Mouse (Mus musculus) megakaryocyte, embryonic 14.5 days (primary cell): ENCODE results near the gene Ppib.

Experiments used
- FLI1 ChIP-seq: IDR thresholded peaks from 2 replicates; pipeline ENCODE4 v1.6.1; 2012; ENCODE audit warnings: low read length, inconsistent platforms, mixed read lengths
- GATA1 ChIP-seq: IDR thresholded peaks from 3 replicates; pipeline ENCODE4 v1.6.1; 2012; ENCODE audit warnings: mixed read lengths, low read length, inconsistent platforms, borderline replicate concordance

GRCm38 (mm10) chr9:66051493-66051892 is 8.5 kb upstream of the Ppib start:
- TF ChIP-seq GATA1 (no peak), FLI1 (no peak)
